Mouse (Mus musculus) c-Kit-positive CD71-negative TER-119-negative erythroid progenitor cells, embryonic 14.5 days (primary cell): Measurements from ENCODE around the gene Zfp639.

Experiments
- DNase-seq: peaks from one replicate; pipeline ENCODE4 v3.0.0-alpha.2; 2013; ENCODE audit warnings: low read depth

The Zfp639 gene

GRCm38 (mm10) chr3:32509496-32510374 lies at the start of gene Zfp639:
Gene Zfp639, plus strand, starts transcription at chr3:32510259.
- no peak for DNase-seq

- no peak for DNase-seq
Observed at GRCm38 (mm10) chr3:32467321-32467720, 42.7 kb upstream of the Zfp639 start.

- DNase-seq: no peak
Observed at GRCm38 (mm10) chr3:32468411-32468810, 41.6 kb upstream of the Zfp639 start.

- no peak for DNase-seq
Observed at GRCm38 (mm10) chr3:32470449-32470848, 39.6 kb upstream of the Zfp639 start.

GRCm38 (mm10) chr3:32471098-32471497 lies 39.0 kb upstream of the Zfp639 start:
- no peak for DNase-seq

GRCm38 (mm10) chr3:32472191-32472900 lies 37.7 kb upstream of the Zfp639 start:
- no peak for DNase-seq

- DNase-seq: no peak
Observed at GRCm38 (mm10) chr3:32473184-32473583, 36.9 kb upstream of the Zfp639 start.

- no peak for DNase-seq
Observed at GRCm38 (mm10) chr3:32479961-32480360, 30.1 kb upstream of the Zfp639 start.

- DNase-seq: no peak
Observed at GRCm38 (mm10) chr3:32483035-32483434, 27.0 kb upstream of the Zfp639 start.

GRCm38 (mm10) chr3:32486543-32486942 lies 23.5 kb upstream of the Zfp639 start:
- DNase-seq: no peak

- no peak for DNase-seq
Observed at GRCm38 (mm10) chr3:32488172-32488571, 21.9 kb upstream of the Zfp639 start.

GRCm38 (mm10) chr3:32490076-32490927 lies 19.8 kb upstream of the Zfp639 start:
- no peak for DNase-seq

GRCm38 (mm10) chr3:32490928-32491315 lies 19.1 kb upstream of the Zfp639 start:
- DNase-seq: no peak

GRCm38 (mm10) chr3:32492097-32493090 lies 17.7 kb upstream of the Zfp639 start, which contains the start of gene Kcnmb3:
Gene Kcnmb3, minus strand, starts transcription at chr3:32492231.
- no peak for DNase-seq

- no peak for DNase-seq
Observed at GRCm38 (mm10) chr3:32494387-32495087, 15.5 kb upstream of the Zfp639 start.

GRCm38 (mm10) chr3:32495088-32495770 lies 14.8 kb upstream of the Zfp639 start:
- DNase-seq: no peak

- no peak for DNase-seq
Observed at GRCm38 (mm10) chr3:32495856-32496710, 14.0 kb upstream of the Zfp639 start.

- no peak for DNase-seq
Observed at GRCm38 (mm10) chr3:32496711-32497070, 13.4 kb upstream of the Zfp639 start.

- DNase-seq: no peak
Observed at GRCm38 (mm10) chr3:32500346-32500745, 9.7 kb upstream of the Zfp639 start.
